Mouse (Mus musculus) liver, embryonic 13.5 days (tissue): ENCODE data around the gene Fam126a. TPM values are rescaled to one million over a fixed set of nuclear protein-coding genes. Genes with fewer than 3 reads are reported as not detected.
A peak's percentile ranks its signal among the peaks of the same experiment; 100 is the strongest.
"Not testable (repeated sequence)": the region's sequence is repeated elsewhere in the genome, so short reads cannot be mapped to it uniquely, and the experiment has no call there.

Source experiments
- ATAC-seq: fragments of 200-750 bp; cut with Nextera tagmentation; 2 replicates; pipeline ENCODE4 v1.8.0; 2017; ENCODE audit warnings: low read depth, mild to moderate bottlenecking, moderate number of reproducible peaks, moderate library complexity
- DNase-seq: peaks from one replicate; pipeline ENCODE4 v3.0.0; 2022
- H3K27ac ChIP-seq: fragments of 300-500 bp; sonication (generic); 2 replicates; pipeline ENCODE4 v1.5.1; 2015; ENCODE audit warnings: moderate library complexity, mild to moderate bottlenecking, inconsistent platforms
- H3K27me3 ChIP-seq: fragments of 300-500 bp; sonication (generic); 2 replicates; pipeline ENCODE4 v1.6.1; 2015; ENCODE audit warnings: mild to moderate bottlenecking, inconsistent platforms
- H3K36me3 ChIP-seq: fragments of 300-500 bp; sonication (generic); 2 replicates; pipeline ENCODE4 v1.6.1; 2015; ENCODE audit warnings: mild to moderate bottlenecking, inconsistent platforms
- H3K4me1 ChIP-seq: fragments of 300-500 bp; sonication (generic); replicated peaks from 2 replicates; pipeline ENCODE4 v1.6.1; 2015; ENCODE audit warnings: inconsistent platforms
- H3K4me2 ChIP-seq: fragments of 300-500 bp; sonication (generic); 2 replicates; pipeline ENCODE4 v1.6.1; 2015; ENCODE audit warnings: inconsistent platforms, mild to moderate bottlenecking, moderate library complexity
- H3K4me3 ChIP-seq: fragments of 300-500 bp; sonication (generic); replicated peaks from 2 replicates; pipeline ENCODE4 v1.5.1; 2015; ENCODE audit warnings: mild to moderate bottlenecking, inconsistent platforms
- H3K9ac ChIP-seq: fragments of 300-500 bp; sonication (generic); 2 replicates; pipeline ENCODE4 v1.6.1; 2015; ENCODE audit warnings: mild to moderate bottlenecking, inconsistent platforms
- H3K9me3 ChIP-seq: fragments of 300-500 bp; sonication (generic); replicated peaks from 2 replicates; pipeline ENCODE4 v1.6.1; 2016; ENCODE audit warnings: inconsistent platforms
- WGBS: fragments of 180-500 bp; shearing (Covaris S2); methylation state at CpG from one replicate; pipeline ENCODE4 v1.1.7; 2015; ENCODE audit not compliant: insufficient replicate concordance; 5-methylcytosine and 5-hydroxymethylcytosine counted together
- polyA plus RNA-seq: library from polyadenylated mRNA; unstranded; fragments of >200 nt; fragmentation: Nextera tagmentation; extraction: Ambion mirVana; gene quantifications from 2 replicates; pipeline ENCODE4 v1.2.1, GENCODE M21; 2015

Fam126a gene
- polyA plus RNA-seq, 1 experiment from 2014 or later = 62.7 TPM

DNA sequence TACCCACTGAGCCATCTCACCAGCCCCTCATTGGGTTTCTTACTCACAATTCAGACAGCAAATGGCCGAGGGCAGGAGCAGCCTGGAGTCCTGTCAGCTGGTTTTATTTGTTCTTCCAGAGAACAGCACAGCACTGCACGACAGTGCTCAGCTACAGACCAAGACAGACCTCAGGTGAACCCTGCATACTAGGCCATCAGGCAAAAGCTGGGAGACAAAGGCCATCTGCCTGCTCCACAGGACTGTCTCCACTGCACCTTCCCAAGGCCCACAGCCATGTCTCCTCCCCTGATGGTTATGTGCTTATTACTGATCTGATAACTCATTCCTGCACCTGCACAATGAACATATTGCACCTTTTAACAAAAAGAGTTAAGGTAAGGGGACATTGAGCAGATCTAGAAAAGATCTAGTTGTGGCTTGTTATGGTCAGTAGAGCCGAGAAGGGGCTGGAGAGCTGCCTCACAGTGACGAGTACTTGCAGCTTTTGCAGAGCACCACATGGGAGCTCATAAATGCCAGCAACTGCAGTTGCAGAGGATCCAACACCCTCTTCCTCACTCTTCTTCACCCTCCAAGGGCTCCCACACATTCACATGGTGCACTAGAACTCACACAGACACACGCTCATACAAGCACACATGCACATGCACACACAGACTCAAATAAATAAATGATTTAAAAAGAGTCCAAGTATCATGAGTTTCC, 137.2 kb downstream of the Fam126a start:
- peaks cover 25% of the 10 kb centered on the region for H3K4me1 ChIP-seq
- no peaks in the 10 kb centered on the region for H3K36me3 ChIP-seq
- DNase-seq (no peak), ATAC-seq (0 out of 2 replicates have a peak, but pooled peaks have one; percentile 25)
- H3K27ac ChIP-seq = no peak overlapping the region
- H3K27me3 ChIP-seq = peaks cover 5% of the 10 kb centered on the region
- H3K9me3 ChIP-seq = no peaks in the 10 kb centered on the region
- WGBS = 64% methylated on average over 5 of the region's 5 CpGs
- no peak overlapping the region for H3K4me2 ChIP-seq
- H3K4me3 ChIP-seq = no peak overlapping the region
- no peak overlapping the region for H3K9ac ChIP-seq

DNA sequence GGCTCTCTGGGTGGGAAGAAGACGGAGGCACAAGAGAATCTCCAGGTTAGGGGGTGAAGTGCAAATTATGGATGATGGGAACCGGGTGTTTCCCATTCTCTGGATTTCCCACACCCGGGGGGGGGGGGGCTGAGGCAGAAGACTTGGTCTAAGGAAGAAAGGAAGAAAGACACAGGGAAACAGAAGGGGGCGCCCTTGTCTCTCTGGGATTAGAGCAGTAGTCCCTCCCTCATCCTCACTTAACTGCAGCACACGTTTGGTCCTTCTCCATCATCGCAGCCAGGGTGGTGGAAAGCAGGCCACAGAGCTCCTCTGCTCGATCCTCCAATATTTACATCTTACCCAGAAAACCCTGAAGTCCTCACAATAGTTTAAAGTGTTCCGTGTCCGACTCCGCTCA, 139.8 kb downstream of the Fam126a start:
- WGBS = 33% methylated on average over 10 of the region's 10 CpGs
- H3K4me1 ChIP-seq = peaks cover 25% of the 10 kb centered on the region
- H3K9ac ChIP-seq = no peak overlapping the region
- ATAC-seq (peak; percentile 63; the same call in 1 of the 2 replicates), DNase-seq (peak; percentile 66)
- no peak overlapping the region for H3K4me3 ChIP-seq
- H3K27me3 ChIP-seq = peaks cover 5% of the 10 kb centered on the region
- H3K4me2 ChIP-seq = no peak overlapping the region
- no peak overlapping the region for H3K27ac ChIP-seq
- no peaks in the 10 kb centered on the region for H3K36me3 ChIP-seq
- no peaks in the 10 kb centered on the region for H3K9me3 ChIP-seq

DNA sequence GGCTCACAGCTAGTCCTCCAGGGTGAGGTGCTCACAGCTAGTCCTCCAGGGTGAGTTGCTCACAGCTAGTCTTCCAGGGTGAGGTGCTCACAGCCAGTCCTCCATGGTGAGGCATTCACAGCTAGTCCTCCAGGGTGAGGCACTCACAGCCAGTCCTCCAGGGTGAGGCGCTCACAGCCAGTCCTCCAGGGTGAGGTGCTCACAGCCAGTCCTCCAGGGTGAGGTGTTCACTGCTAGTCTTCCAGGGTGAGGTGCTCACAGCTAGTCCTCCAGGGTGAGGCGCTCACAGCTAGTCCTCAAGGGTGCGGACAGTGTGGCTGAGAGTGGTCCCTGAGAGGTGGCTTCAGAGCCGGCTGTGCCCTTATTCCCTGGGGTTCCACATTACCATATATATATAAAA, 141.0 kb downstream of the Fam126a start:
- H3K36me3 ChIP-seq = no peaks in the 10 kb centered on the region
- no peak overlapping the region for H3K27ac ChIP-seq
- DNase-seq (no peak), ATAC-seq (no peak)
- WGBS = 69% methylated on average over 4 of the region's 4 CpGs
- H3K9ac ChIP-seq = no peak overlapping the region
- no peak overlapping the region for H3K4me3 ChIP-seq
- H3K9me3 ChIP-seq = no peaks in the 10 kb centered on the region
- H3K4me2 ChIP-seq = no peak overlapping the region
- H3K4me1 ChIP-seq = peaks cover 22% of the 10 kb centered on the region
- peaks cover 5% of the 10 kb centered on the region for H3K27me3 ChIP-seq

DNA sequence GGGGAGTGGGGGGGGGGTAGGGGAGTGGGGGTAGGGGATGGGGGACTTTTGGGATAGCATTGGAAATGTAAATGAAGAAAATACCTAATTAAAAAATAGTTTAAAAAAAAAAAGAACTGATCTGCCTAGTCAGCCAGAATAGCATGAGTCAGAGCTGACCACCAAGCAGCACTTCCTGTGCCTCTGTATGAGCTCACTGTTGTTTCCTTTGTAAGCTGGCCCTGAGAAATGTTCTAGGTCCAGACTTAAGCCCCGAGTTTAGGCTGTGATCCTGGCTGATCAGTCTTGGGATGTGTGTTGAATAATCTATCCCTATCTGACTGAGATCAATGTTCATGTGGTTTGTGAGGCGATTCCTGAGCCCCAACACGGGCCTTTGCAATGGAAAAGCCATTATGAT, 143.4 kb downstream of the Fam126a start:
- 20% methylated on average over 3 of the region's 3 CpGs for whole genome bisulfite sequencing
- peaks cover 12% of the 10 kb centered on the region for H3K4me1 ChIP-seq

DNA sequence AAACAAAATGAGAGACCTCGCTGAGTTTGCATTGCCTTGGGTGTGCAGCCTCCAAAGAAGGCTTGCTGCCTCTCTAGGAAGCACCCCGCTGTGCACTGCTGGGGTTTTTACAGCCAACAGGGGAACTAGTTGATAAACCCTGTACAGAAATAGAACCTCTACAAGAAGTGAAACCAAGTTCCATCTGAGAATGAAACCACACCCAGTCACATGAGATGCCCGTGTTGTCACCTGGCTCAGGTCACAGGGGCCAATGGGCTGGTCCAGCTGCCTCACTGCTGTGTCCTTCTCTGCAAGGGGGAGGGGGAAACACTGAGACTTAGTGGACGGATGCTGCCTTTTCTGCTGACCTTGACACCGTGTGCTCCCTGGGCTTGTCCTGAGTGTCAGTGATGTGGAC, 156.0 kb downstream of the Fam126a start:
- H3K9ac ChIP-seq = no peak overlapping the region
- 40% methylated on average over 5 of the region's 5 CpGs for WGBS
- no peak for DNase-seq

More for the DNA sequence above, 143.4 kb downstream of the Fam126a start:
- H3K9ac ChIP-seq = no peak overlapping the region
- DNase-seq (no peak), ATAC-seq (no peak)
- no peaks in the 10 kb centered on the region for H3K36me3 ChIP-seq
- no peak overlapping the region for H3K27ac ChIP-seq
- H3K4me2 ChIP-seq = no peak overlapping the region
- peaks cover 5% of the 10 kb centered on the region for H3K27me3 ChIP-seq
- H3K4me3 ChIP-seq = no peak overlapping the region
- H3K9me3 ChIP-seq = no peaks in the 10 kb centered on the region

DNA sequence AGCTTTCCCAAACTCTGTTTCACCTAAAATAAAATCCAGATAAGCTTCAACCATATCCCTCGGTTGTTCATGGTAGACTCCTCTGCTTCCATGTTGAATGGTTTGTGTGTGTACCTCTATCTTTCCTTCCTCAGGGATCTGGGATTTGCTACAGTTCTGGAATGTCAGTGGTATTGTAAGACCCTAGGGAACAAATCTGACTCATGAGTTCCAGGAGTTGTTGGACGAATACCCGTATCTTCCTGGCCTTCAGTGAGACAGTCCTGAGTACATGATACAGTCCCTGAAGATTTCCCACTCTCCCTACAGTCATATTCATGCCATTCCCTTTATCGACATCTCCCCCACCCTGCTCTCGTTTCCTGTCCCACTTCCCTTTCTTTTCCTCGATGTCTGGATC, 157.9 kb downstream of the Fam126a start:
- Histone ChIP-seq H3K4me1 (no peaks in the 10 kb centered on the region; the same call in 1 of the 2 replicates), H3K4me2 (no peak overlapping the region), H3K4me3 (no peak overlapping the region), H3K9me3 (no peaks in the 10 kb centered on the region), H3K36me3 (no peaks in the 10 kb centered on the region), H3K27me3 (peaks cover 9% of the 10 kb centered on the region), H3K9ac (no peak overlapping the region), H3K27ac (no peak overlapping the region)
- WGBS = 58% methylated on average over 6 of the region's 6 CpGs
- DNase-seq (no peak), ATAC-seq (no peak)

More for the DNA sequence above, 156.0 kb downstream of the Fam126a start:
- no peak for ATAC-seq
- H3K4me2 ChIP-seq = no peak overlapping the region
- H3K27ac ChIP-seq = no peak overlapping the region
- no peaks in the 10 kb centered on the region for H3K36me3 ChIP-seq
- no peaks in the 10 kb centered on the region; the same call in 1 of the 2 replicates for H3K4me1 ChIP-seq
- H3K4me3 ChIP-seq = no peak overlapping the region
- peaks cover 16% of the 10 kb centered on the region for H3K27me3 ChIP-seq
- H3K9me3 ChIP-seq = no peaks in the 10 kb centered on the region

DNA sequence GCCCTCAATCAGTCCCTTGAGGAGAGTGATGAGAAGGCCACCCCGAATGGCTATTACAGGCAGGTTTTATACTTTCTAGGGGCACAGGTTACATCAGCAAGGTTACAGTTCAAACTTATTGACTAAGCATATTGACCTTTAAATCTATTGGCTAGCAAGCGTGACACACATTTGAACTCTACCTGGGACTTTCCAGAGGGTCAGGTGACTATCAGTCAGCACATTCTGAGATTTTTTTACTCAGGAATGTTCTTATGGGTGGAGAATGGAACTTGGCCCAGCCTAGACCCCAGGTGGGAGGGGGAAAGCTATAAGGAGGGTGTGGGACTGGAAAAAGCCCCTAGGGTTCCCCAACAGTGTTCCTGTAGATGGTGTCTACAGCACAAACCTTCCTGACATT, 159.2 kb downstream of the Fam126a start:
- not testable (repeated sequence) for H3K9me3 ChIP-seq, H3K27me3 ChIP-seq, ATAC-seq, H3K4me1 ChIP-seq, H3K4me3 ChIP-seq, H3K36me3 ChIP-seq, H3K27ac ChIP-seq, H3K9ac ChIP-seq, DNase-seq, H3K4me2 ChIP-seq
- WGBS = 63% methylated on average over 2 of the region's 2 CpGs

DNA sequence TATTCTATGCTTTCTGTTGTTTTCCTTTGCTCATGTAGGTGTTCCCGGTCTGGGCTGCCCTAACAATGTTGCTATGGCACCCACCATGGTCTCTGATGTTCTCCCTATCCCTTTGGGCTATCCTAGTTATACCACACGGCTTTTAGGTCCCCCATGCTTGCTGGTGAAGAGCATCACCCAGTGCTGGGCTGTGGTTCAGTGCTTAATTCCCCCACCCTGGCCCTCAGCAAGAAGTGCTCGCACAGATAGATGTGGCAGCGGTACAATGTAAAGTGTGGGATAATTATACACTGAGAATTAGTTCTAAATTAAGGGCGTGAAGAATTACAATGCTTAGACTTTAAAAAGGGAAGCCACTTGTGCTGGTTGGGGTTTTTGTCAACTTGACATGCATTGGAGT, 164.5 kb downstream of the Fam126a start:
- H3K9me3 ChIP-seq = no peaks in the 10 kb centered on the region
- ATAC-seq (no peak), DNase-seq (no peak)
- no peaks in the 10 kb centered on the region; the same call in 1 of the 2 replicates for H3K4me1 ChIP-seq
- H3K27ac ChIP-seq = no peak overlapping the region
- H3K4me2 ChIP-seq = no peak overlapping the region
- 67% methylated on average over 5 of the region's 5 CpGs for WGBS
- no peak overlapping the region for H3K9ac ChIP-seq
- no peaks in the 10 kb centered on the region for H3K36me3 ChIP-seq
- no peak overlapping the region for H3K4me3 ChIP-seq
- H3K27me3 ChIP-seq = no peaks in the 10 kb centered on the region

Other genes with a start within 250 kb of the Fam126a start
- gene Pus7, start 247.0 kb downstream of the Fam126a start, polyA plus RNA-seq = 21.7 and 26.8 TPM in 2 replicates
- 21.9 and 24.3 TPM in 2 replicates for gene Rint1, start 243.0 kb downstream of the Fam126a start, polyA plus RNA-seq
- 93.8 and 94.0 TPM in 2 replicates for gene Tomm7, start 186.5 kb downstream of the Fam126a start, polyA plus RNA-seq
- gene Klhl7, start 69.9 kb upstream of the Fam126a start, polyA plus RNA-seq = 20.1 and 26.3 TPM in 2 replicates
- gene Nupl2, start 134.3 kb upstream of the Fam126a start, polyA plus RNA-seq = 8.9 and 9.1 TPM in 2 replicates